Mouse (Mus musculus) thymus, adult 2 months (tissue): Measurements from ENCODE around the gene Wdr64.

Experiments
- CTCF ChIP-seq: fragments of 200-500 bp; IDR thresholded peaks from 2 replicates; pipeline ENCODE4 v1.5.1; 2012; ENCODE audit warnings: mild to moderate bottlenecking, control low read depth, low read length, moderate library complexity, borderline replicate concordance; ENCODE audit not compliant: control insufficient read depth, poor library complexity, insufficient read depth; ENCODE audit errors: extremely low read depth
- POLR2A ChIP-seq: fragments of 200-500 bp; IDR thresholded peaks from 2 replicates; pipeline ENCODE4 v1.6.1; 2012; ENCODE audit warnings: mild to moderate bottlenecking, low read length, control low read depth, moderate library complexity; ENCODE audit not compliant: control insufficient read depth, poor library complexity, insufficient read depth; ENCODE audit errors: extremely low read depth

GRCm38 (mm10) chr1:175754576-175755364 lies 56.4 kb downstream of the Wdr64 start:
- TF ChIP-seq CTCF (no peak), POLR2A (no peak)
